Mouse (Mus musculus): Measurements from ENCODE around the gene Kcnk5. TPM values are rescaled to one million over a fixed set of nuclear protein-coding genes. Genes with fewer than 3 reads are reported as not detected.

Gene Kcnk5
- total and polyA plus RNA-seq, 3 experiments: 9.3 to 10.9 TPM; not detected in 1

DNA sequence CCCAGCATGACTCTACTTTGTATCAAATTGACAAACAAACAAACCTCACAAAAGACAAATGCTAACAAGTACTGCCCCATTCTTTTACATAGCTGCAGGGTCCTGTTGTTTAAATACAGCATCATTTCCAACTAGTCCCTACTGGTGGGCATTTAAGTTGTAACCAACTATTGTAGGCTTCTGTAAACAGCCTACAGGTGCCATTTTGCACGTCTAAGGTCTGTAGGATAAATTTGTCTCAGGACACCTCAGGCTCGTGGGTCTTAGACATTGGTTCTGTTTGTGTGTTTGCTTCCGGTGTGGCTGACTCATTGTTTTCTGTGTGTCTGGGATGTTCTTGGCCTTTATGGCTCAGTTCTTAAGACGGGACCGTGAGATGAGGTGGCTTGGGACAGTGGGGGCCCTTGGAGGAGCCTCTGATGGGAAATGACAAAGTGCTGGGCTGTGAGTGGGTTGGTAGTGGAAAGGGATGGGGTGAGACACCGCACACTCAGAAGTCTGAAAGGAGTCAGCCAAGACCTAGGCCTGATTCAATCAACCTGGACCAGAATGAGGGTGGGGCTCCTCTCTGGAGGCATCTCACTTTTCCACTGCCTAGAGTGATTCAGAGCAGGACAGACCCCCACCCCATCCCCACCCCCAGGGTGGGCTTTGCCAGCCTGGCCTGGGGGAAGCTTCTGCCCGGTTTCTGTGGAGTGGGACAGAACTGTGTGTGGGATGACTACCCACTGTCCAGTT lies 35.1 kb upstream of the Kcnk5 start:
- H3K9ac ChIP-seq (ENCODE audit: control insufficient read depth, low read depth, low read length, poor library complexity, severe bottlenecking): no peak overlapping the region
- peaks cover 0 to 1% of the 10 kb centered on the region in 2 experiments; a peak in 2 of 4 replicates for H3K36me3 ChIP-seq (ENCODE audit: control insufficient read depth in 1 of 2, insufficient read depth in 2 of 2, low read length in 2 of 2)
- H3K4me1 ChIP-seq (ENCODE audit: control insufficient read depth in 1 of 2, insufficient read depth in 2 of 2, low read length in 2 of 2): peaks cover 2 to 11% of the 10 kb centered on the region in 2 experiments; a peak in 3 of 4 replicates
- H3K79me2 ChIP-seq (ENCODE audit: control insufficient read depth, insufficient read depth, low read length, poor library complexity): no peaks in the 10 kb centered on the region
- no peak for DNase-seq (ENCODE audit: low read depth, low spot score)
- peaks cover 0 to 1% of the 10 kb centered on the region in 2 experiments; a peak in 2 of 4 replicates for H3K27me3 ChIP-seq (ENCODE audit: control insufficient read depth in 1 of 2, insufficient read depth in 2 of 2, low read length in 2 of 2)
- no peak overlapping the region for H3K4me3 ChIP-seq (ENCODE audit: control insufficient read depth in 1 of 2, insufficient read depth in 1 of 2, low read depth in 2 of 2, low read length in 2 of 2)
- H3K9me3 ChIP-seq (replicated peaks; ENCODE audit: insufficient read depth, low read length): no peaks in the 10 kb centered on the region
- H3K27ac ChIP-seq (ENCODE audit: control insufficient read depth, low read depth, low read length): no peak overlapping the region
- TF ChIP-seq KAT2A (conservative IDR thresholded peaks at IDR 0.05; ENCODE audit: low read depth, low read length): no peak
- no peak for TF ChIP-seq ZC3H11A (IDR thresholded peaks at IDR 0.05; ENCODE audit: low read depth, low read length)
- TF ChIP-seq RCOR1 (IDR thresholded peaks at IDR 0.05; ENCODE audit: low read depth, low read length): no peak
- no peak for TF ChIP-seq TBP (IDR thresholded peaks at IDR 0.05; ENCODE audit: low read depth, low read length)
- no peak for TF ChIP-seq TCF12 (IDR thresholded peaks at IDR 0.05; ENCODE audit: low read depth, low read length)
- no peak for TF ChIP-seq NELFE (IDR thresholded peaks at IDR 0.05; ENCODE audit: low read depth, low read length)
- TF ChIP-seq GATA1 (IDR thresholded peaks at IDR 0.05; ENCODE audit: low read depth, low read length): no peak
- no peak for TF ChIP-seq BHLHE40 (IDR thresholded peaks at IDR 0.05; ENCODE audit: borderline replicate concordance, low read depth, low read length)
- no peak for TF ChIP-seq ETS1 (IDR thresholded peaks at IDR 0.05; ENCODE audit: low read depth, low read length)
- TF ChIP-seq USF2 (IDR thresholded peaks at IDR 0.05; ENCODE audit: borderline replicate concordance in 1 of 2, insufficient read depth in 1 of 2, low read depth in 1 of 2, low read length in 2 of 2): no peak
- TF ChIP-seq POLR2AphosphoS5 (IDR thresholded peaks at IDR 0.05; ENCODE audit: borderline replicate concordance, low read depth, low read length): no peak
- no peak for TF ChIP-seq JUND (IDR thresholded peaks at IDR 0.05; ENCODE audit: low read depth, low read length)
- TF ChIP-seq SMC3 (IDR thresholded peaks at IDR 0.05; ENCODE audit: low read depth, low read length): no peak
- TF ChIP-seq POLR2A (IDR thresholded peaks at IDR 0.05; ENCODE audit: control insufficient read depth in 1 of 2, insufficient read depth in 1 of 2, low read depth in 1 of 2, low read length in 2 of 2, poor library complexity in 1 of 2): no peak
- no peak for TF ChIP-seq UBTF (IDR thresholded peaks at IDR 0.05; ENCODE audit: borderline replicate concordance, insufficient read depth, low read depth, low read length)
- TF ChIP-seq ZKSCAN1 (IDR thresholded peaks at IDR 0.05; ENCODE audit: low read depth, low read length): no peak
- no peak for TF ChIP-seq RAD21 (IDR thresholded peaks at IDR 0.05; ENCODE audit: low read depth, low read length)
- no peak for TF ChIP-seq GABPA (IDR thresholded peaks at IDR 0.05; ENCODE audit: low read depth, low read length)

DNA sequence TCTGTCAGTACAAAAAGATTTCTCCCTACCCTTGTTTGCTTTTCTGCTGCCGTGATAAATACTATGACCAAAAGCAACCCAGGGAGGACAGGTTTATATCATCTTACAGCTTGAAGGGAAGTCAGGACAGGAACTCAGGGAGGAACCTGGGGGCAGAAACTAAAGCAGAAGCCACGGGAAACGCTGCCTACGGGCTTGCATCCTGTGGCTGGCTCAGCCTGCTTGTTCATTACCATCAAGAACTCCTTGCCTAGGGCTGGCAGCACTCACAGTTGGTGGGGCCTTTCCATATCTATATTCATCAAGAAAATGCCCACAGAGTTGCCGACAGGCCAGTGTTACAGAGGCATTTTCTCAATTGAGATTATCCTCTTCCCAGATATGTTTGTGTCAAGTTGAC lies 34.2 kb upstream of the Kcnk5 start:
- H3K27me3 ChIP-seq (ENCODE audit: control insufficient read depth in 1 of 2, insufficient read depth in 2 of 2, low read length in 2 of 2): peaks cover 0 to 1% of the 10 kb centered on the region in 2 experiments; a peak in 2 of 4 replicates
- no peak for DNase-seq (ENCODE audit: low read depth, low spot score)
- no peaks in the 10 kb centered on the region for H3K9me3 ChIP-seq (replicated peaks; ENCODE audit: insufficient read depth, low read length)
- H3K9ac ChIP-seq (ENCODE audit: control insufficient read depth, low read depth, low read length, poor library complexity, severe bottlenecking): no peak overlapping the region
- H3K4me3 ChIP-seq (ENCODE audit: control insufficient read depth in 1 of 2, insufficient read depth in 1 of 2, low read depth in 2 of 2, low read length in 2 of 2): no peak overlapping the region
- H3K4me1 ChIP-seq (ENCODE audit: control insufficient read depth in 1 of 2, insufficient read depth in 2 of 2, low read length in 2 of 2): peaks cover 2 to 15% of the 10 kb centered on the region in 2 experiments; a peak in 3 of 4 replicates
- peaks cover 0 to 4% of the 10 kb centered on the region in 2 experiments; a peak in 2 of 4 replicates for H3K36me3 ChIP-seq (ENCODE audit: control insufficient read depth in 1 of 2, insufficient read depth in 2 of 2, low read length in 2 of 2)
- TF ChIP-seq USF2 (IDR thresholded peaks at IDR 0.05; ENCODE audit: borderline replicate concordance in 1 of 2, insufficient read depth in 1 of 2, low read depth in 1 of 2, low read length in 2 of 2): no peak
- H3K79me2 ChIP-seq (ENCODE audit: control insufficient read depth, insufficient read depth, low read length, poor library complexity): no peaks in the 10 kb centered on the region
- H3K27ac ChIP-seq (ENCODE audit: control insufficient read depth, low read depth, low read length): no peak overlapping the region

Measured in MEL (cell line).